Mouse (Mus musculus) CH12.LX (cell line): Measurements from ENCODE around the gene Olfr213. TPM values are rescaled to one million over a fixed set of nuclear protein-coding genes. Genes with fewer than 3 reads are reported as not detected.

ENCODE experiments used
- DNase-seq: peaks from one replicate; pipeline ENCODE4 v3.0.0-alpha.2; 2013; ENCODE audit errors: extremely low read depth
- H3K27ac ChIP-seq: 2 replicates; pipeline ENCODE4 v1.5.1; 2012; ENCODE audit warnings: low read depth, mild to moderate bottlenecking, control low read depth, moderate library complexity; ENCODE audit not compliant: insufficient read depth
- H3K27me3 ChIP-seq: replicated peaks from 2 replicates; pipeline ENCODE3; 2012; ENCODE audit warnings: inconsistent platforms
- H3K36me3 ChIP-seq, 2 experiments: replicated peaks in 1 of 2; 2 replicates each; pipeline versions ENCODE3 to v1.6.1; 2012; ENCODE audit warnings: inconsistent platforms in 1 of 2, low read length in 1 of 2, mild to moderate bottlenecking in 1 of 2, mixed read lengths in 1 of 2, moderate library complexity in 1 of 2; ENCODE audit not compliant: control insufficient read depth in 1 of 2, insufficient read depth in 1 of 2
- H3K4me1 ChIP-seq, 2 experiments: 2 replicates each; pipeline ENCODE4 v1.6.1; 2012; ENCODE audit warnings: inconsistent platforms in 1 of 2, moderate library complexity in 1 of 2; ENCODE audit not compliant: insufficient read depth in 2 of 2, control insufficient read depth in 1 of 2
- H3K4me2 ChIP-seq: 2 replicates; pipeline ENCODE4 v1.6.1; 2012; ENCODE audit warnings: low read depth, mild to moderate bottlenecking, control low read depth; ENCODE audit not compliant: poor library complexity, insufficient read depth, severe bottlenecking
- H3K4me3 ChIP-seq, 3 experiments: fragments of 150-350 bp in 1 of 3; sonication (generic) in 1 of 3; replicated peaks in 1 of 3; 2 replicates each; pipeline versions ENCODE3 to v1.5.1; 2011 to 2012; ENCODE audit warnings: low read depth in 2 of 3, low read length in 2 of 3, mild to moderate bottlenecking in 2 of 3, moderate library complexity in 2 of 3, control low read depth in 1 of 3, improper control_type of control experiment in 1 of 3, inconsistent platforms in 1 of 3, mixed read lengths in 1 of 3; ENCODE audit not compliant: poor library complexity in 1 of 3
- H3K79me2 ChIP-seq: replicated peaks from 2 replicates; pipeline ENCODE4 v1.6.1; 2012; ENCODE audit warnings: mild to moderate bottlenecking, moderate library complexity; ENCODE audit not compliant: control insufficient read depth, poor library complexity, insufficient read depth, severe bottlenecking; ENCODE audit errors: extremely low read depth
- H3K9ac ChIP-seq: 2 replicates; pipeline ENCODE4 v1.6.1; 2012; ENCODE audit warnings: low read depth, mild to moderate bottlenecking, control low read depth, moderate library complexity; ENCODE audit not compliant: insufficient read depth
- H3K9me3 ChIP-seq: replicated peaks from 2 replicates; pipeline ENCODE3; 2012; ENCODE audit warnings: low read length, inconsistent platforms, mixed read lengths
- CHD2 ChIP-seq: IDR thresholded peaks from 2 replicates; pipeline ENCODE4 v1.6.1; 2011; ENCODE audit warnings: low read length, improper control_type of control experiment
- CTCF ChIP-seq, 2 experiments: IDR thresholded peaks in 1 of 2; conservative IDR thresholded peaks in 1 of 2; 2 replicates each; pipeline ENCODE4 v1.5.1; 2011 to 2012; ENCODE audit warnings: low read depth in 2 of 2, low read length in 2 of 2, improper control_type of control experiment in 1 of 2, inconsistent platforms in 1 of 2, mild to moderate bottlenecking in 1 of 2, moderate library complexity in 1 of 2
- ELF1 ChIP-seq: IDR thresholded peaks from 2 replicates; pipeline ENCODE4 v1.6.1; 2014; ENCODE audit warnings: low read depth, mild to moderate bottlenecking, inconsistent platforms, low read length, improper control_type of control experiment
- GABPA ChIP-seq: IDR thresholded peaks from 2 replicates; pipeline ENCODE4 v1.6.1; 2012; ENCODE audit warnings: low read depth, low read length, improper control_type of control experiment, inconsistent platforms; ENCODE audit not compliant: insufficient replicate concordance
- IRF4 ChIP-seq: IDR thresholded peaks from 2 replicates; pipeline ENCODE4 v1.6.1; 2014; ENCODE audit warnings: low read depth, mild to moderate bottlenecking, inconsistent platforms, low read length, improper control_type of control experiment
- JUN ChIP-seq: IDR thresholded peaks from 2 replicates; pipeline ENCODE4 v1.6.1; 2011; ENCODE audit warnings: low read depth, mild to moderate bottlenecking, low read length, improper control_type of control experiment, moderate library complexity; ENCODE audit not compliant: insufficient read depth
- KAT2A ChIP-seq: IDR thresholded peaks from 2 replicates; pipeline ENCODE4 v1.6.1; 2012; ENCODE audit warnings: low read length, improper control_type of control experiment, inconsistent platforms; ENCODE audit not compliant: insufficient replicate concordance
- MAFK ChIP-seq: IDR thresholded peaks from 2 replicates; pipeline ENCODE4 v1.6.1; 2011; ENCODE audit warnings: low read length, improper control_type of control experiment; ENCODE audit not compliant: insufficient replicate concordance
- MAX ChIP-seq: IDR thresholded peaks from 2 replicates; pipeline ENCODE4 v1.6.1; 2011; ENCODE audit warnings: low read length, improper control_type of control experiment
- MAZ ChIP-seq: IDR thresholded peaks from 2 replicates; pipeline ENCODE4 v1.6.1; 2012; ENCODE audit warnings: low read depth, mild to moderate bottlenecking, inconsistent platforms, low read length, improper control_type of control experiment, moderate library complexity
- MEF2A ChIP-seq: IDR thresholded peaks from 2 replicates; pipeline ENCODE4 v1.6.1; 2014; ENCODE audit warnings: low read depth, mild to moderate bottlenecking, inconsistent platforms, low read length, improper control_type of control experiment, borderline replicate concordance
- MXI1 ChIP-seq: IDR thresholded peaks from 2 replicates; pipeline ENCODE4 v1.6.1; 2011; ENCODE audit warnings: mild to moderate bottlenecking, low read depth, low read length, improper control_type of control experiment
- MYC ChIP-seq: IDR thresholded peaks from 2 replicates; pipeline ENCODE4 v1.6.1; 2011; ENCODE audit warnings: low read depth, mild to moderate bottlenecking, improper control_type of control experiment, low read length
- NELFE ChIP-seq: IDR thresholded peaks from 2 replicates; pipeline ENCODE4 v1.6.1; 2011; ENCODE audit warnings: low read depth, low read length, improper control_type of control experiment
- NRF1 ChIP-seq: IDR thresholded peaks from 2 replicates; pipeline ENCODE4 v1.6.1; 2014; ENCODE audit warnings: low read depth, mild to moderate bottlenecking, inconsistent platforms, low read length, improper control_type of control experiment, moderate library complexity
- POLR2A ChIP-seq: IDR thresholded peaks from 2 replicates; pipeline ENCODE4 v1.6.1; 2011; ENCODE audit warnings: low read depth, mild to moderate bottlenecking, improper control_type of control experiment, low read length
- RAD21 ChIP-seq: IDR thresholded peaks from 2 replicates; pipeline ENCODE4 v1.6.1; 2011; ENCODE audit warnings: low read depth, mild to moderate bottlenecking, low read length, improper control_type of control experiment, moderate library complexity
- RCOR1 ChIP-seq: conservative IDR thresholded peaks from 2 replicates; pipeline ENCODE4 v1.6.1; 2012; ENCODE audit warnings: low read depth, mild to moderate bottlenecking, inconsistent platforms, low read length, improper control_type of control experiment
- SIN3A ChIP-seq: IDR thresholded peaks from 2 replicates; pipeline ENCODE4 v1.6.1; 2012; ENCODE audit warnings: low read length, improper control_type of control experiment, inconsistent platforms
- TCF12 ChIP-seq: IDR thresholded peaks from 2 replicates; pipeline ENCODE4 v1.6.1; 2014; ENCODE audit warnings: low read depth, mild to moderate bottlenecking, inconsistent platforms, low read length, improper control_type of control experiment
- UBTF ChIP-seq: IDR thresholded peaks from 2 replicates; pipeline ENCODE4 v1.6.1; 2012; ENCODE audit warnings: low read depth, mild to moderate bottlenecking, inconsistent platforms, low read length, improper control_type of control experiment, moderate library complexity
- USF1 ChIP-seq: IDR thresholded peaks from 2 replicates; pipeline ENCODE4 v1.6.1; 2014; ENCODE audit warnings: low read depth, mild to moderate bottlenecking, inconsistent platforms, low read length, improper control_type of control experiment
- USF2 ChIP-seq: conservative IDR thresholded peaks from 2 replicates; pipeline ENCODE4 v1.6.1; 2011; ENCODE audit warnings: low read depth, low read length, improper control_type of control experiment
- ZC3H11A ChIP-seq: IDR thresholded peaks from 2 replicates; pipeline ENCODE4 v1.6.1; 2012; ENCODE audit warnings: low read depth, mild to moderate bottlenecking, inconsistent platforms, low read length, improper control_type of control experiment
- ZKSCAN1 ChIP-seq: IDR thresholded peaks from 2 replicates; pipeline ENCODE4 v1.6.1; 2012; ENCODE audit warnings: low read depth, inconsistent platforms, low read length, improper control_type of control experiment, borderline replicate concordance
- ZMIZ1 ChIP-seq: IDR thresholded peaks from 2 replicates; pipeline ENCODE4 v1.6.1; 2012; ENCODE audit warnings: low read depth, mild to moderate bottlenecking, inconsistent platforms, low read length, improper control_type of control experiment
- dilution Hi-C: fragments of 300-500 bp; cut with MboI; formaldehyde crosslinking; loops from 2 replicates; pipeline ENCODE4 v1.14.3; 2020; ENCODE audit warnings: low sequenced_read_pairs; ENCODE audit not compliant: extremely low pct_unique_long_range_greater_than_20kb, extremely low pct_ligation_motif_present
- in situ Hi-C: fragments of 300-500 bp; cut with MboI; formaldehyde crosslinking; loops from 3 replicates; pipeline ENCODE4 v1.14.3; 2019; ENCODE audit warnings: low sequenced_read_pairs, low pct_ligation_motif_present, low pct_unique_long_range_greater_than_20kb, mixed read lengths
- polyA plus RNA-seq: library from polyadenylated mRNA; unstranded; fragments of >175 nt; gene quantifications from 2 replicates; pipeline ENCODE4 v1.2.1, GENCODE M21; 2012; ENCODE audit warnings: low read depth; ENCODE audit not compliant: insufficient read length
- total RNA-seq, 2 experiments: library from RNA; depleted of rRNA; stranded (reverse); fragments of 300-350 nt in 1 of 2; fragments of >200 nt in 1 of 2; gene quantifications; 2 replicates each; pipeline ENCODE4 v1.2.3; 2012 to 2014

The Olfr213 gene
- total and polyA plus RNA-seq, 3 experiments, result not detected

DNA sequence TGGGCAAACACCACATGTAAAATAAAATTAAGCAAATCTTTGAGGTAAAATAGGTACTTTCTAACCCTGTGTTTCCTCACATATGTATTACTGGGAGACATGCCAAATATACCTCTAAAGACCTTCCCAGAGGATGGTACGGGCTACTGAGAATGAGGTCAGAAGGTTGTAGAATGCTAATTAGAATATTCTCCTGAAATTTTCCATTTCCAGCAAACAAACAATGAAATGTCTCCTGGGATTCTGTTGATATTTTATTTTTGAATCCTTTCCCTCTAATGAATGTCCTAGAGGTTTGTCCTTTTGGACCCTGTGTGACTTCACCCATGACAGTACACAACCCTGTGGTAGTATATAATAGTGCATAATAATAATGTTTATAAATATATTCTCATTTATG, 15.7 kb downstream of the Olfr213 start, which contains the start of gene Olfr214:
Gene Olfr214, plus strand, starts transcription at position 301 of the 400 bp plus-strand sequence.
- no peaks in the 10 kb centered on the region for H3K79me2 ChIP-seq
- no peak for TF ChIP-seq IRF4
- TF ChIP-seq MAFK, result no peak
- TF ChIP-seq ZKSCAN1, result no peak
- no peak for TF ChIP-seq NELFE
- no peak for TF ChIP-seq MYC
- TF ChIP-seq MAX, result no peak
- no peak for TF ChIP-seq SIN3A
- no peak for TF ChIP-seq RAD21
- TF ChIP-seq GABPA, result no peak
- TF ChIP-seq ZC3H11A, result no peak
- TF ChIP-seq CTCF (conservative IDR thresholded peaks at IDR 0.05 in 1 of 2, IDR thresholded peaks at IDR 0.05 in 1 of 2; ENCODE audit: low read depth in 2 of 2, low read length in 2 of 2), result no peak
- no peak for TF ChIP-seq CHD2
- TF ChIP-seq TCF12, result no peak
- TF ChIP-seq, all 38 proteins: peak for 0
- Histone ChIP-seq H3K27ac (no peak within 1 kb of the TSS), H3K4me1 (no peaks in the 10 kb centered on the region), H3K9me3 (no peaks in the 10 kb centered on the region), H3K4me2 (no peak within 1 kb of the TSS), H3K36me3 (no peaks in the 10 kb centered on the region), H3K4me3 (no peak within 1 kb of the TSS), H3K9ac (no peak within 1 kb of the TSS), H3K27me3 (peaks cover 18% of the 10 kb centered on the region)
- dilution Hi-C loops (no loop called here), in situ Hi-C loops (no loop called here)
- no peak for DNase-seq

DNA sequence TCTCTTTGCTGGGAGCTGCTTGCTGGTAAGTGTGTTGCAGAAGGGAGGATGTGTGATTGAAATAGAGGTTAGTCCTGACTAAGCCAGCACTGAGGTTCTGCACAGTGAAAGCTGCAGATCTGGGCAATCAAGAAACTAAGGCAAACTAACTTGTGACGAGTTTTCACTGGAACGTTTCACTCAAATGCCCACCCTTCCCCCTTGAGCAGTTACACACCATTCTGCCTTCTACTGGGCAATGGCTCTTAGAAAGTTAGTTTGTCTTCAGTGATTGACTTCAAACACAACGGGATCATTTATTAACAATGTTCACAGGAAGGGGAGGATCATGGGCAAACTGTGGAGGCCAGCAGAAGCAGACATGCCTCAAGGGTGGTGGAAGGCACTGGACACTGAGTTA, 16.7 kb downstream of the Olfr213 start:
- no peak for DNase-seq
- Histone ChIP-seq H3K27ac (no peak overlapping the region), H3K4me2 (no peak overlapping the region), H3K9me3 (no peaks in the 10 kb centered on the region), H3K79me2 (no peaks in the 10 kb centered on the region), H3K36me3 (no peaks in the 10 kb centered on the region), H3K27me3 (peaks cover 18% of the 10 kb centered on the region), H3K4me3 (no peak overlapping the region), H3K9ac (no peak overlapping the region), H3K4me1 (no peaks in the 10 kb centered on the region)
- TF ChIP-seq USF1 (no peak), JUN (no peak), CTCF (conservative IDR thresholded peaks at IDR 0.05 in 1 of 2, IDR thresholded peaks at IDR 0.05 in 1 of 2; ENCODE audit: low read depth in 2 of 2, low read length in 2 of 2) (no peak), NELFE (no peak), RAD21 (no peak), MEF2A (no peak), USF2 (no peak), RCOR1 (no peak), ELF1 (no peak), POLR2A (no peak), KAT2A (no peak), IRF4 (no peak), MAZ (no peak), ZMIZ1 (no peak), NRF1 (no peak), MXI1 (no peak), UBTF (no peak), SIN3A (no peak)
- dilution Hi-C loops (no loop called here), in situ Hi-C loops (no loop called here)
